Mouse (Mus musculus): ENCODE results near the gene Elfn1.

The Elfn1 gene

GRCm38 (mm10) chr5:139976584-139976983 lies 68.8 kb downstream of the Elfn1 start:
- DNase-seq (ENCODE audit: low spot score), result no peak

GRCm38 (mm10) chr5:139977476-139977875 lies 69.7 kb downstream of the Elfn1 start:
- DNase-seq (ENCODE audit: low spot score), result no peak

GRCm38 (mm10) chr5:139978525-139979276 lies 71.0 kb downstream of the Elfn1 start:
- DNase-seq (ENCODE audit: low spot score), result peak; percentile 18

GRCm38 (mm10) chr5:139979371-139979770 lies 71.6 kb downstream of the Elfn1 start:
- DNase-seq (ENCODE audit: low spot score), result no peak

- no peak for DNase-seq (ENCODE audit: low spot score)
Observed at GRCm38 (mm10) chr5:139981976-139982375, 74.2 kb downstream of the Elfn1 start.

- no peak for DNase-seq (ENCODE audit: low spot score)
Observed at GRCm38 (mm10) chr5:139985073-139985746, 77.5 kb downstream of the Elfn1 start.

- no peak for DNase-seq (ENCODE audit: low spot score)
Observed at GRCm38 (mm10) chr5:139991531-139991930, 83.8 kb downstream of the Elfn1 start.

GRCm38 (mm10) chr5:139998321-139998720 lies 90.6 kb downstream of the Elfn1 start:
- peak; percentile 23 for DNase-seq (ENCODE audit: low spot score)

GRCm38 (mm10) chr5:139998916-139999315 lies 91.2 kb downstream of the Elfn1 start:
- no peak for DNase-seq (ENCODE audit: low spot score)

- DNase-seq (ENCODE audit: low spot score), result no peak
Observed at GRCm38 (mm10) chr5:140002541-140002940, 94.8 kb downstream of the Elfn1 start.

- no peak for DNase-seq (ENCODE audit: low spot score)
Observed at GRCm38 (mm10) chr5:140006861-140007260, 99.1 kb downstream of the Elfn1 start.

- no peak for DNase-seq (ENCODE audit: low spot score)
Observed at GRCm38 (mm10) chr5:140007656-140008522, 100.1 kb downstream of the Elfn1 start.

GRCm38 (mm10) chr5:140008523-140008806 lies 100.7 kb downstream of the Elfn1 start:
- no peak for DNase-seq (ENCODE audit: low spot score)

GRCm38 (mm10) chr5:140009083-140009655 lies 101.4 kb downstream of the Elfn1 start:
- no peak for DNase-seq (ENCODE audit: low spot score)

- no peak for DNase-seq (ENCODE audit: low spot score)
Observed at GRCm38 (mm10) chr5:140010405-140010804, 102.7 kb downstream of the Elfn1 start.

- no peak for DNase-seq (ENCODE audit: low spot score)
Observed at GRCm38 (mm10) chr5:140012286-140012967, 104.7 kb downstream of the Elfn1 start.

GRCm38 (mm10) chr5:140013652-140014051 lies 105.9 kb downstream of the Elfn1 start:
- DNase-seq (ENCODE audit: low spot score), result no peak

GRCm38 (mm10) chr5:140016896-140017295 lies 109.2 kb downstream of the Elfn1 start:
- no peak for DNase-seq (ENCODE audit: low spot score)

GRCm38 (mm10) chr5:140018780-140019179 lies 111.0 kb downstream of the Elfn1 start:
- DNase-seq (ENCODE audit: low spot score), result no peak

- DNase-seq (ENCODE audit: low spot score), result no peak
Observed at GRCm38 (mm10) chr5:140019616-140020015, 111.9 kb downstream of the Elfn1 start.

GRCm38 (mm10) chr5:140021755-140022154 lies 114.0 kb downstream of the Elfn1 start:
- no peak for DNase-seq (ENCODE audit: low spot score)

GRCm38 (mm10) chr5:140022861-140023260 lies 115.1 kb downstream of the Elfn1 start:
- DNase-seq (ENCODE audit: low spot score), result no peak
